Mouse (Mus musculus) neutrophil, adult 5-6 weeks (primary cell): ENCODE data around the gene Madd. TPM values are rescaled to one million over a fixed set of nuclear protein-coding genes. Genes with fewer than 3 reads are reported as not detected.

ENCODE experiments used
- ATAC-seq: fragments of 151-379, 151-347 bp; 2 replicates; pipeline ENCODE4 v1.8.0; 2017; ENCODE audit warnings: mild to moderate bottlenecking, moderate TSS enrichment; ENCODE audit not compliant: insufficient number of reproducible peaks, poor library complexity, low FRiP score, severe bottlenecking; ENCODE audit errors: extremely low read depth
- total RNA-seq: library from RNA; stranded (forward); fragments of 200-1000 nt; gene quantifications from 2 replicates; pipeline ENCODE4 v1.2.3, GENCODE M21; 2017

The Madd gene
- total RNA-seq, 1 experiment from 2014 or later: 126 TPM

DNA sequence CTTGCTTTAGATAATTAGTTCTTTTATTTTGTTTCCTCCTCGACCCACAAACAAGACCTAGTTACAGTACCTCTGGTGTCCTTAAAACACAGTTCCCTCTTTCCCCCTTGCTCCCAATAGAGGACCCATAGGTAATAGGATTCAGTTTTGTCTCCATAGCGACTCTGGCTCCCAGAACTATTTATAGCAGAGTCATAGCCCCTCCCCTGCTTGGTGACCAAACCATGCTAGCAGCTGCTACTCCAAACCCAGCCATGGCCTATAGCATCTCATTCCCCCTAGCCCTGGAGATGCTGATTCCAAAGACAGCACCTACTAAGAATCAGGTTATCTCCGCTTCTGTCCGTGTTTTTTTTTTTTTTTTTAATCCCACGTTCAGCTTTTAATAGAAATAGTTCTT, 2.9 kb downstream of the Madd start:
- no peak for ATAC-seq

DNA sequence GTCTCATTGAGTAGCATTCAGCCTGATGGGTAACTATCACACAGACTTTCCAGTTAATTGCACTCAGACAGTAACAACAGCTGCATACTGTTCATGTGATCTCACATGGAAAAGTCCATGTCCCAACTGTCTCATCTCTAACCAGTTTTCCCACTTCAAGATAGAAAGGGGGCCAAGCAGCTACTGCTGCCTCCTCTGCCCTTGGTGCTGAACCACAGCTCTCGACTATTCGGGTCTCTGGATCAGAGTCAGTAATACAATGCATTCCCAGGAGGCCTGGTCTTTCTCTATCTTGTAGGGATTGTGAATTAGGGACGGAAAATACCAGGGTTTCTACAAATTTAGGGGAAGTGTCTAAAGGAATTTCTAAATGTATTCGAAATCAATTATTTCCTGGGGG, 3.8 kb downstream of the Madd start:
- ATAC-seq: no peak

DNA sequence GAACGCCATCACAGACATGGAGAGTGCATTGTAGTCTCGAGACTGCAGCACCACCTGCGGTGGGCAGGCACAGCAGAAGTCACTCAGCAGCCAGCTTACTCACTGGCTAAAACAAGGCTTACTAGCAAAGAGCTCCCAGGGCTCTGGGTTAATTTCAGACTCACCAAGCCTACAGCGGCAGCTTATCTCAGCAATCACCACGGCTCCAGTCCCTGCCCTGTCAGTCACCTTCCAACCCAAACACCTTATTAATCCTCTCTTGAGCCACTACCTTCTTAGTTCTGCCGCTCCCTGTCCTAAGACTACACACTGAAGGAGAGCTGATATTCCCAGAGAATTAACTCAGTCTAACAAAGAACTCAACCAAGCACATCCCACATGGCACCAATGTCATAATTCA, 7.4 kb downstream of the Madd start:
- ATAC-seq: no peak

DNA sequence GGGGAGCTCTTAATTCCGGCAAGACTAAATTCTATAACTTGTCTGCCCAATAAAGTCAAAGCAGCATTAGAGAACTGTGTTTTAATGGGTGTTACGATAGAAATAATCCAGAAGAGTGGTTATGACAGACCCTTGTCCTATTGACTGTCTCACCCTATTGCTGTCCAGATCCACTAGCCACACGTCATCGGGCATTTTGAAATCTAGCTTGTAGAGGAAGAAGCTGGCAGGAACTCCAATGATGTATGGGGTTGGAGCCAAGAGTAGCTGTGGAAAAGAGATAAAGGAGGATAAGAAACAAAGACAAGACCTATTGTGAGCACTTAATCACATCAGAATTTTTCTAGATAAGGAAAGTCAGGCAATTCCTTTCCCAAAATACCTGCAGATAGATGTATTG, 8.1 kb downstream of the Madd start:
- no peak for ATAC-seq

DNA sequence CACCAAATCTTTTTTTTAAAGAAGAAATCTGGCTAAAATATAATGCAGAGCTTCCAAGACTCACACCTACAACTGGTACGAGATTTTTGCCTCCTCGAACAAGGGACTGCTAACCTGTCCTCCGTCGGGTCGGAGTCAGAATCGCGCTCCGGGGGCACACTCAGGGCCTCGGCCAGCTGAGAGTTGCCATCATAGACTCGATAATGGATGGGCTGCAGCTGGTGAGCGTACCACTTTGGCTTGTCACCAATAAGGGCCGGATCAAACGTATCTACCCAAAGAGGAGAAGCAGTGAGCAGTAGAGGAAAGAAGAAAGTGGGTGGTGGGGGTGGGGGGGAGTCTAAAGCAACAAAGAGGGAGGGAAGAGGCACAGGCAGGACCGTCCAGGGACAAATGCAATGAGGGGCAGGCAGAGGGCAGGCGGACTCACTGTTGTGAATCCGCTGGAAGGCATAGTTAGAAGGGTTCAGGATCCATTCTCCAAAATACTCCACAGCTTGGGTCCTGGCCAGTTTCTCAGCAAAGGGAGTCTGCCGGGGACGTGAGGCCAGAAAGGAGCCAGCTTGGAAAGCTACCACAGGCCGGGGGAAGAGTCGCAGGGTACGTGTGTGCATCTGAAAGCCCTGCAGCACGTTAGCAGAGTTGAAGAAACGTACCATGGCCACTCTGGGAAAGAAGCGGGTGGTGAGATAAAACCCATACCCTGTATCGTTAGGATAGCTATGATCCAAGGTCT, 13.9 kb downstream of the Madd start:
- no peak for ATAC-seq

DNA sequence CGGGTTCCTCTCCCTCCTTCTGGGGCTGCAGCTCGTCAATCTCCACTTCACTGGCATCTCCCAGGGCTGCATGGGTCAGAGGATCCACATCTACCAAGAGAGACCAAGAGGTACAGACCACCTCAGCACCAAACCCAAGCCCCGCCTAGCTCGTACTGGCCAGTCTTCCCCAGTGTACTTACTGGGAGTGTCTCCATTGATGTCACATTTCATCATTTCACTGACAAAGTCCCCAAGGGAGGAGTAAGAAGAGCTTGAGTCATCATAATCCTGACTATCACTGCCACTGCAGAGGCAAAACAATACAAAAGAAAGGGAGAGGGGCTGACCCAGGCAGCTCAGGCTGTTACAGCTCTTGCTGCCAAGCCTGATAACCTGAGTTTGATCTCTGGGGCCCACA, 16.0 kb downstream of the Madd start:
- ATAC-seq: no peak

DNA sequence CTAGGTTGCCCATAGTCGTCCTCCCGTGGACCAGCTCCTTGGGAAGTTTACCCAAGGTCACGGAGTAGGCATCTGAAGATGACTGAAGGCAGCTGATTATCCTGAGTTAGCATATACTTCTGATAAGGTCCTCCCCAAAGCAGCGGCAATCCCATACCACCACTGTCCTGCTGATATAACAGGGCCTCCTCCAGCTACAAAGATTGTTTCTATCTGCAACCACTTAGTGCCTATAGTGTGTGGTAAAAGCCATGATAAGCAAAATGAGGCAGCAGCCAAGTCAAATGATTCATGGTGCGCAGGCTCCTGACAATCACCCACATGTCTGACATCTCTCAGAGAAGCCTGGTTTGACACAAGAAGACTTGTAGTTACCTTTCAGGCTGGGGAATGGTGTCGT, 18.6 kb downstream of the Madd start:
- ATAC-seq: no peak

DNA sequence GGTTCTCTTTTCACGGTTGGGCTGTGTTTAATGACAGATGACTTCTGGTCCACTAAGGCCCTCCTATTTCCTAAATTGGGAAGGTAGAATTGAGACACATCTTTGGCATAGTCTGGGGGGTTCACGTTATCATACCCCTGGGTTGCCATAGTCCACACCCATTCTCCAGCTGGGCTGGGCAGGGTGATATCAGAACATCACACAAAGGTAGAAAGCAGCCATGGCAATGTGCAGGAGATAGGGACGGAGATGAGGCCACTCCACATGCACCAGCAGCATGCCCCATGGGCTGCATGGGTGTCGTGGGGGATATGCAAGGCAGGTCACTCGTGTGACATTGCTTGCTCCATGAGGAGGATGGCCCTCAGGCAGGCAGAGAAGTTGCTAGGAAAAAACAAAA, 20.1 kb downstream of the Madd start:
- ATAC-seq: no peak

DNA sequence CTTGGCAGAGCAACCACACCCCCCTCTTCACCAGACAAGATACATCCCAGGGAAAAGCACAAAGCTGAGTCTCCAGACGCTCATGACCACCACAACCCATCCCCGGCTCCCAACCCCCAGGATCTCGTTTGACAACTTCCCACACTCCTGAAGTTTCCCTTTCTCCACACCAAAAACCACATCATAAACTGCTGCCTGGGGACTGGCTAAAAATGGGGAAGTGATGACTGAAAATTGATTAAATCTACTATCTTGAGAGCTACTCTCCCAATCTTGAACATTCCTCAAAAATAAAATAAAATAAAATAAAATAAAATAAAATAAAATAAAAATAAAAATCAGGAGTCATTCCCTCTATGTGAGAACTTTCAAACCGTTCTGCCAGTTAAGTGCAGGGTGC, 20.7 kb downstream of the Madd start:
- ATAC-seq: no peak

DNA sequence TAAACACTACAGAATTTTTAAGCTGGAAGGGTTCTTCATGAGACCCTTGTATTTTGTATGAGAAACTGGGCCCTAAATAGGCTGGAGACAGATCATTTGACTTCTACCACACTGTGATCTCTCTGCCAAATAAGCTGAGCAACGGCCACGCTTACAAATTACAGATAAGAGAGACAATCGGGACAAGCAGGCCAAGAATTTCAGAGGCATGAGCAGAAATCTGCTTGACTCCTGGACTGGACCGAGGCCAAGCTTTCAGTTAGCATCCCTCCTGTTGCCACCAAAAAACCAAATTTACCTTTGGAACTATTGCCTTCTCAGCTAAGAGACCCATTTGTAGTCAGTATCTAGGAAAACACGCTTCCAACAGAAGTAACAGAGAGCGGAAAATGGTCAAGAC, 23.0 kb downstream of the Madd start:
- ATAC-seq: no peak

DNA sequence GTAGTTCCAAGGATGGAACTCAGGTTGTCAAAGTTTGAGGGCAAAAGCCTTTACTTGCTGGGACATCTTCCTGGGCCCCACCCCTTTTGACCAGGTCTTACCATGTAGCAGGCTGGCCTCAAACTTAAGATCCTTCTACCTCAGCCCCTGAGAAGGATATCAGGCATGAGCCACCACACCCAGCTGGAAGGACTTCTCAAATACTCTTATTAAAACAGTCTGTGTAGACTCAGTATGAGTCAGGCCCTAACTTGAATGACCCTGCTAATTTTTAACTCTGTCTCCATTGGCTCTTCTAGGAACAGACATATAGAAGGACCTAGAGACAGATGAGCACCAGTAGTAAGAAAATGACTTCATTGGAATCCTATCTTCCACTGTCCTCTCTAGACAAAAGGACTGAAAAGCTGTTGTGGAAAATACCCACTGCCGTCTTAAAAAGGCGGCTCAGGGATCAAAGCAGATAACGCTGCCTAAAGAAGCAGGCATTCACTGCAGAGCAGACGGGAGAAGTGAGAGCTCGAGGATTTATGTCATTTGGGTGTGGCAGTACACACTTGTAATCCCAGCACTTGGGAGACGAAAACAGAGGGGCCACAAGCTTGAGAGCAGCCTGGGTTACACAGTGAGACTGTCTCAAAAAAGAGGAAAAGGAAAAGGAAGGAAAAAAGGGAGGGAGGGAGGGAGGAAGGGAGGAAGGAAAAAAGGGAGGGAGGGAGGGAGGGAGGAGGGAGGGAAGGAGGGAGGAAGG, 26.5 kb downstream of the Madd start:
- no peak for ATAC-seq

DNA sequence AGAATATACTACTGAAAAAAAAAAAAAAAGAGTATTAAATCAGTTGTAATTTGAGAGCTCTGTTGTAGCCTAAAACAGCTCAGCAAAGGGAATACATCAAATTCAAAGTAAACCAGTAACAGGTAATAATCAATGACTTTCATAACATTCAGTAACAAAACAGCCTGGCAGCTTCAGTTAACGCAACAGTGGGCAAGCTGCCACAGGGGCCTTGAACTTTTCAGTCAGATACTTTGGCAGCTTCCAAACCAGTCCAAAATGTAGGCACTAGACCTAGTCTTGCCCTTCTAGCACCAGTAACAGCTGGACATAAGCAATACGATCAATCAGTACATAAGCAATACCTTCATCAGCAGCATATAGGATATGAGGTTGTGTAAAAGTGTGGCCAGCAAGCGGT, 29.5 kb downstream of the Madd start:
- ATAC-seq: no peak

DNA sequence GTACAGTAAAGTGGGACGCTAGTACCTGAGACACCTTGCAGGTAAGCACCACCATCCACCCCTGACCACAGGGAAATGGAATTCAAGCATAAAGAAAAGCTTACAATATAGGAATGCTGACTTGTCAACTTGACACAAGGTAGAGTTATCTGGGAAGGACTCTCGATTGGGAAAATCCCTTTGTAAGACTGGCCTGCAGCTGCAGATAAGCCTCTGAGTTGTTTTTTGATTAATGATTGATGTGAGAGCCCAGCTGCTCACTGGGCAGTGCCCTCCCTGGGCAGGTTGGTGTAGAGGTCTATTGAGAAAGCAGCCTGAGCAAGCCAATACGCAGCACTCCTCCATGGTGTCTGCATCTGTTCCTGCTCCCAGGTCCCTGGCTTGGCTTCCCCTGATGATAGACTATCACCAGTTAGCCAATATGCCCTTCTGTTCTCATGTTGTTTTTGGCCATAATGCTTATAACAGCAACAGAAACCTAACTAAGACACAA, 30.7 kb downstream of the Madd start:
- ATAC-seq: no peak

DNA sequence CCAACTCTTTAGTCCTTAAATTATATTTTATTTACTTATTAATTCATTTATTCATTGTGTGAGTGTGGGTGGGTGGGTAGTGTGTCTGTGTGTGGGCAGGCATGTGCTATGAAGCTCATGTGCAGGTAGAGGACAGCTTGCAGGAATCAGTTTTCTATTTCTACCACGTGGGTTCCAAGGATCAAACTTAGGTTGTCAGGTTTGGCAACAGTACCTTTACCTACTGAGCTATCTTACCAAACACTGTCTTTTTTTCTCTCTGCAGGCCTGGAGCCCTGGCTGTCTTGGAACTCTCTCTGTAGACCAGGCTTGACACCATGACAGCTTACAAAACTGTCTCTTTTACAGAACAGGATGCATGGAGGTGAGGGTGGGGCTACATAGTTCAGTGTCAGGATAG, 32.3 kb downstream of the Madd start:
- ATAC-seq: no peak

DNA sequence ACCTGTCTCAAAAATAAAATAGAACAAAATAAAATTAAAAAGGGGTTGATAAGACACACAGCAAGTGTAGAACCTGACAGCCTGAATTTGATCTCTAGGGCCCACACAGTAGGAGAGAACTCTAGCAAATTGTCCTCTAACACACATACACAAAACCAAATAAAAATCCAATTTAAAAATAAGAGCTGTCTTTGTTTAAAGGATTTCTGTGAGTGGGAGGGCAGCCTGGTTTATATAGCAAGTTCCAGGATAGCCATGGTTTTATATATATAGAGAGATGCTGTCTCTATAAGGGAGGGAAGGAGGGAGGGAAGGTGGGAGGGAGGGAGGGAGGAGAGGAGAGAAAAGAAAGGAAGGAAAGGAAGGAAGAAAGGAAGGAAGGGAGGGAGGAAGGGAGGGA, 35.5 kb downstream of the Madd start:
- no peak for ATAC-seq

DNA sequence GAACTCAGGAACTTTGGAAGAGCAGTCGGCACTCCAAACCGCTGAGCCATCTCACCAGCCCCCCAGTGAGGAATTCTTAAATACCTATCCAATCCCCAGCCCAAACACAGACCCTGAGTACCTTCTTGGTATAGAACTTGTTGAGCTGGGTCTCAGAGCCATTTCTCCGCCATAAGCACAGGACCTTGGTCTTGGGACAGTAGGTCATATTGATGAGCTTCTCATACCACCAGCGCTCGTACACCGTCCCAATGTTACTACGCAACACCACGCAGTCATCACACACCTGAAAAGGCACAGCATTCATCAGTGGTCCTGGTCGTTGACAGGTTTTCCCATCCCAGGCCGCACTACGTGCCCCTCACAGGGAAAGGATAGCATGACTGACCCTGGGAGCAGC, 40.2 kb downstream of the Madd start:
- no peak for ATAC-seq

DNA sequence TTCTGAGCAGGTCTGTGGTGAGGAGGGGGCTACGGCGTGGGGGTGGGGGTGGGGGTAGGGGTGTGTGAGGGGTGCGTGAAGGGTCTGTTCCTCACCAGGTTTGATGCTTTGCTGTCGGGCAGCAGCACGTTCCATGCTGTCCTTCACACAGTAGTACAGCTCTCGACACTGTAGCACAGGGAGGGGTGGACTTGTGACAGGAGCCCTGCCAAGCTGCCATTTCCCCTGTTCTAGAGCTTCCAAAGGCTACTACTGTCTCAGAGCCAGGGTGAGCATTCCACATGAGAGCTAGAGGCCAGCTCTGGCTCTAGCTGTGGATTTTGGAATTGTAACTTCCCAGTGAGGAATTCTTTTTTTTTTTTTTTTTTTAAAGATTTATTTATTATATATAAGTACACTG, 40.7 kb downstream of the Madd start:
- ATAC-seq: no peak

DNA sequence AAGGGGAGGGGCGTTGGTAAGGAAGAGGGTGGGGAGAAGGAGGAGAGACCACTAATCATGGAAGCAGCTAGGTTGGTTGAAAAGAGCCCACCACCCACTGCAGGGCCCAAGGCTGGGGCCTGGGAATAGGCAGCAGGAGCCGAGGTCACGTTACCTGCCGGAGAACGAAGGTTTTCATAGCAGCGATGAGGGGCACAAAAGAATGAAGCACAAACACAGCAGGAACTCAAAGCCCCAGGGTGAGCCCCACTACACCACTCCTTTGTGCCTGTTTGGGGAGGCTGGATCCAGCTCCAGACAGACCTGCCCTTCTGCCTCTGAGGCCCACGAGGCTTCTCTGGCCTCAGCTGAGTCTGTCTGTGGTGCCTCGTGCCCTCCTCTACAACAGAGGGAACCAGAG, 43.9 kb downstream of the Madd start:
- no peak for ATAC-seq

DNA sequence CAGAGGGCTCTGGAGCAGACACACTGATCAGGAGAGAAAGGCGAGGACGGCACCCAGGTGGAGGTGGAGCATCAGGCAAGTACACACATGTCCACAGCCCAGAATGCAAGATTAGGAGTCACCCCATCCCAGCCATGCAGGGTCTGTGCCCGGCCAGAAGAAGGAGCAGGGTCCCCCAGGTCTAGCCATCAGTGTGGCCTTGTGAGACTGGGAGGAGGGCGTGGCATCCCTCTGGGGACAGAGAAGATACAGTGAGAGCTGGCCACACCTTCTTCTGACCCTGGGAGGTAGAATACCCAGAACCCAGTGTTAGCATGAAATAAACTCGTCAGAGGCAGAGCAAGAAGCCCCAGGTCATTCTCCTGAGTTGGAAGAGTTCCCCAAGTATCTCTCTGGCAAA, 44.3 kb downstream of the Madd start:
- ATAC-seq: no peak

DNA sequence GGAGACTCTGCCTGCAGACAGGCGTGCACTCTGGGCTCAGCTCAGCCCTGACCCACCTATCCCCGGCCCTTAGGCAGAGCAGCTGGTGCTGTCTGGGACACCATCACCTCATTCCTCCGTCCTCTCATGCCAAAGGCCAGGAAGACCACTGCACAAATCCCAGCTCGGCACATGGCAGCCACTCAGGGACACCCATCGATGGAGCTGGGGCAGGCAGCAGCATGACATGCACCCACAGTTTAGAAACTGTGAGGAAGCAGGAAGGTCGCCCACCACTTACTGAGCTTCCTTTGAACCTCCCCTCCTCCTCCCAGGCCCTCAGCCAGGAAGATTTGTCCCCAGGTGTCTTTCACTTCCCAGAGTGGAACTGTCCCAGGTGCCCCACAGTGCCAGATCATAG, 46.2 kb downstream of the Madd start:
- ATAC-seq: no peak
